Mouse (Mus musculus) midbrain, embryonic 16.5 days (tissue): ENCODE results near the gene Ctbp2. TPM values are rescaled to one million over a fixed set of nuclear protein-coding genes. Genes with fewer than 3 reads are reported as not detected.

ENCODE experiments used
- ATAC-seq: fragments of 200-750 bp; cut with Nextera tagmentation; 2 replicates; pipeline ENCODE4 v1.8.0; 2017; ENCODE audit warnings: moderate TSS enrichment
- H3K27ac ChIP-seq: fragments of 300-500 bp; sonication (generic); 2 replicates; pipeline ENCODE4 v1.5.1; 2014; ENCODE audit warnings: mild to moderate bottlenecking, low read length, mixed read lengths
- H3K27me3 ChIP-seq: fragments of 300-500 bp; sonication (generic); 2 replicates; pipeline ENCODE4 v1.6.1; 2014; ENCODE audit warnings: low read depth, low read length, mixed read lengths; ENCODE audit not compliant: control insufficient read depth, insufficient read depth
- H3K36me3 ChIP-seq: fragments of 300-500 bp; sonication (generic); 2 replicates; pipeline ENCODE4 v1.6.1; 2014; ENCODE audit warnings: mild to moderate bottlenecking, low read length, moderate library complexity, mixed read lengths; ENCODE audit not compliant: control insufficient read depth, insufficient read depth
- H3K4me1 ChIP-seq: fragments of 300-500 bp; sonication (generic); 2 replicates; pipeline ENCODE4 v1.6.1; 2014; ENCODE audit warnings: mild to moderate bottlenecking, low read length, mixed read lengths; ENCODE audit not compliant: control insufficient read depth, insufficient read depth
- H3K4me2 ChIP-seq: fragments of 300-500 bp; sonication (generic); 2 replicates; pipeline ENCODE4 v1.6.1; 2014; ENCODE audit warnings: mild to moderate bottlenecking, low read length, mixed read lengths
- H3K4me3 ChIP-seq: fragments of 300-500 bp; sonication (generic); 2 replicates; pipeline ENCODE4 v1.5.1; 2014; ENCODE audit warnings: low read depth, mild to moderate bottlenecking, low read length, moderate library complexity, mixed read lengths
- H3K9ac ChIP-seq: fragments of 300-500 bp; sonication (generic); 2 replicates; pipeline ENCODE4 v1.6.1; 2014; ENCODE audit warnings: low read depth, low read length, mixed read lengths
- H3K9me3 ChIP-seq: fragments of 300-500 bp; sonication (generic); replicated peaks from 2 replicates; pipeline ENCODE4 v1.6.1; 2014; ENCODE audit warnings: mild to moderate bottlenecking, low read length, mixed read lengths; ENCODE audit not compliant: control insufficient read depth, poor library complexity, severe bottlenecking
- WGBS: fragments of 180-500 bp; shearing (Covaris S2); extraction: QIAGEN DNeasy Blood & Tissue Kit; methylation state at CpG from one replicate; pipeline ENCODE4 v1.1.7; 2014; 5-methylcytosine and 5-hydroxymethylcytosine counted together
- polyA plus RNA-seq: library from polyadenylated mRNA; unstranded; fragments of >200 nt; fragmentation: Nextera tagmentation; extraction: Ambion mirVana; gene quantifications from 2 replicates; pipeline ENCODE4 v1.2.1, GENCODE M21; 2015

Gene Ctbp2
- polyA plus RNA-seq, 1 experiment from 2014 or later, result 43.7 TPM

- ATAC-seq, result no peak
- no peaks in the 10 kb centered on the region for H3K36me3 ChIP-seq
- H3K4me3 ChIP-seq, result no peak overlapping the region
- H3K4me2 ChIP-seq, result no peak overlapping the region
- WGBS, result 81% methylated on average over 8 of the region's 8 CpGs
- peaks cover 13% of the 10 kb centered on the region for H3K4me1 ChIP-seq
- no peak overlapping the region for H3K27ac ChIP-seq
- H3K27me3 ChIP-seq, result no peaks in the 10 kb centered on the region
- no peaks in the 10 kb centered on the region for H3K9me3 ChIP-seq
- H3K9ac ChIP-seq, result no peak overlapping the region
Observed at GRCm38 (mm10) chr7:133029496-133030047, 94.6 kb downstream of the Ctbp2 start.

GRCm38 (mm10) chr7:133029004-133029403, 95.2 kb downstream of the Ctbp2 start:
- ATAC-seq, result no peak
- WGBS, result 93% methylated on average over 8 of the region's 8 CpGs

GRCm38 (mm10) chr7:133027930-133028329, 96.2 kb downstream of the Ctbp2 start:
- Histone ChIP-seq H3K36me3 (no peaks in the 10 kb centered on the region), H3K4me3 (no peak overlapping the region), H3K9me3 (no peaks in the 10 kb centered on the region), H3K27me3 (no peaks in the 10 kb centered on the region), H3K27ac (no peak overlapping the region), H3K9ac (no peak overlapping the region), H3K4me1 (peaks cover 3% of the 10 kb centered on the region), H3K4me2 (no peak overlapping the region)
- ATAC-seq, result no peak
- WGBS, result 97% methylated on average over 4 of the region's 4 CpGs

More at GRCm38 (mm10) chr7:133029004-133029403, 95.2 kb downstream of the Ctbp2 start:
- no peak overlapping the region for H3K9ac ChIP-seq
- no peak overlapping the region for H3K4me3 ChIP-seq
- no peaks in the 10 kb centered on the region for H3K27me3 ChIP-seq
- no peak overlapping the region for H3K27ac ChIP-seq
- H3K4me1 ChIP-seq, result peaks cover 13% of the 10 kb centered on the region
- H3K36me3 ChIP-seq, result no peaks in the 10 kb centered on the region
- H3K4me2 ChIP-seq, result no peak overlapping the region
- H3K9me3 ChIP-seq, result no peaks in the 10 kb centered on the region

- 75% methylated on average over 1 of the region's 1 CpGs for WGBS
- Histone ChIP-seq H3K9me3 (no peaks in the 10 kb centered on the region), H3K4me2 (no peak overlapping the region), H3K4me1 (peaks cover 5% of the 10 kb centered on the region), H3K27me3 (no peaks in the 10 kb centered on the region), H3K9ac (no peak overlapping the region), H3K36me3 (no peaks in the 10 kb centered on the region), H3K4me3 (no peak overlapping the region), H3K27ac (no peak overlapping the region)
- no peak for ATAC-seq
Observed at GRCm38 (mm10) chr7:133024694-133025093, 99.5 kb downstream of the Ctbp2 start.

GRCm38 (mm10) chr7:133019481-133020020, 104.6 kb downstream of the Ctbp2 start:
- Histone ChIP-seq H3K36me3 (no peaks in the 10 kb centered on the region), H3K4me1 (peaks cover 18% of the 10 kb centered on the region), H3K4me3 (no peak overlapping the region), H3K27me3 (no peaks in the 10 kb centered on the region), H3K27ac (no peak overlapping the region), H3K9me3 (no peaks in the 10 kb centered on the region), H3K9ac (no peak overlapping the region), H3K4me2 (no peak overlapping the region)
- no peak for ATAC-seq
- WGBS, result 32% methylated on average over 6 of the region's 6 CpGs

- ATAC-seq, result no peak
- H3K9me3 ChIP-seq, result no peaks in the 10 kb centered on the region
- WGBS, result 72% methylated on average over 7 of the region's 7 CpGs
- no peak overlapping the region for H3K9ac ChIP-seq
- no peak overlapping the region for H3K27ac ChIP-seq
- peaks cover 22% of the 10 kb centered on the region for H3K4me1 ChIP-seq
- no peak overlapping the region for H3K4me2 ChIP-seq
- H3K27me3 ChIP-seq, result no peaks in the 10 kb centered on the region
- H3K36me3 ChIP-seq, result no peaks in the 10 kb centered on the region
- H3K4me3 ChIP-seq, result no peak overlapping the region
Observed at GRCm38 (mm10) chr7:133018961-133019360, 105.2 kb downstream of the Ctbp2 start.

GRCm38 (mm10) chr7:133015416-133016070, 108.6 kb downstream of the Ctbp2 start:
- Histone ChIP-seq H3K27me3 (no peaks in the 10 kb centered on the region), H3K4me2 (no peak overlapping the region), H3K9ac (peak overlapping the region; percentile 32; the same call in 1 of the 2 replicates), H3K27ac (0 out of 2 replicates have a peak overlapping the region, but pooled peaks have one; percentile 15), H3K9me3 (no peaks in the 10 kb centered on the region), H3K36me3 (no peaks in the 10 kb centered on the region), H3K4me1 (peaks cover 50% of the 10 kb centered on the region), H3K4me3 (no peak overlapping the region)
- 9% methylated on average over 7 of the region's 7 CpGs for WGBS
- ATAC-seq, result 0 out of 2 replicates have a peak, but pooled peaks have one; percentile 32

- Histone ChIP-seq H3K27me3 (no peaks in the 10 kb centered on the region), H3K27ac (no peak overlapping the region), H3K9ac (no peak overlapping the region), H3K4me2 (no peak overlapping the region), H3K4me3 (no peak overlapping the region), H3K4me1 (peaks cover 57% of the 10 kb centered on the region), H3K36me3 (no peaks in the 10 kb centered on the region), H3K9me3 (no peaks in the 10 kb centered on the region)
- WGBS, result 83% methylated on average over 14 of the region's 14 CpGs
- ATAC-seq, result no peak
Observed at GRCm38 (mm10) chr7:133014631-133015030, 109.5 kb downstream of the Ctbp2 start.

GRCm38 (mm10) chr7:133013923-133014322, 110.2 kb downstream of the Ctbp2 start:
- H3K36me3 ChIP-seq, result no peaks in the 10 kb centered on the region
- WGBS, result 91% methylated on average over 10 of the region's 10 CpGs
- no peak overlapping the region for H3K4me3 ChIP-seq
- H3K9ac ChIP-seq, result no peak overlapping the region; the same call in 1 of the 2 replicates
- H3K9me3 ChIP-seq, result no peaks in the 10 kb centered on the region
- H3K27ac ChIP-seq, result no peak overlapping the region
- peaks cover 57% of the 10 kb centered on the region for H3K4me1 ChIP-seq
- no peak for ATAC-seq
- H3K27me3 ChIP-seq, result no peaks in the 10 kb centered on the region
- no peak overlapping the region for H3K4me2 ChIP-seq
